Mouse (Mus musculus) bone marrow, adult 2 months (tissue): Measurements from ENCODE around the gene Fam19a5.

ENCODE experiments used
- CTCF ChIP-seq: fragments of 200-500 bp; IDR thresholded peaks from 2 replicates; pipeline ENCODE4 v1.5.1; 2011; ENCODE audit warnings: low read length, control low read depth; ENCODE audit not compliant: control insufficient read depth, insufficient read depth
- POLR2A ChIP-seq: fragments of 200-500 bp; IDR thresholded peaks from 2 replicates; pipeline ENCODE4 v1.6.1; 2011; ENCODE audit warnings: low read depth, mild to moderate bottlenecking, control low read depth, low read length, borderline replicate concordance; ENCODE audit not compliant: control insufficient read depth

DNA sequence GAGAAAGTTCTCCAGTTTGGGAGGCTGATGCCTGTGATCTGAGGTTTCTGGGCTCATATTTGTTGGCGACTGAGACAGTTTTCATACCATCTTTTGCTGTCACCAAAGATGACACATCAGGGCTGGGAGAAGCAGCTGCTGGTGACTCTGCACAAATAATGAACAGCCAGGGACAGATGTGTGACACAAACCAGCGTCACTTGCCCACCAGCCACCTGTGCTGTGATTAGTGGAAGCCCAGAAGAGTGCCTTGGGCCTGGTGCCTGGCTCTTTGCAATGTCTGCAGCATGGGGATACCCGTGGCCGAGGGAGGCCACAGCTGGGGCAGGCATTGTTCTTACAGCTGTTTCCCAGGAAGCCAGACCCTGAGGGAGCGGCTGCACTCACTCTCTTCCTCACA lies 173.0 kb downstream of the Fam19a5 start:
- no peak for TF ChIP-seq POLR2A
- no peak for TF ChIP-seq CTCF
